Mouse (Mus musculus) adrenal gland, adult 2 months (tissue): ENCODE results near the gene Vmn1r7. TPM values are rescaled to one million over a fixed set of nuclear protein-coding genes. Genes with fewer than 3 reads are reported as not detected.
"Not testable (repeated sequence)": the region's sequence is repeated elsewhere in the genome, so short reads cannot be mapped to it uniquely, and the experiment has no call there.

ENCODE experiments used
- DNase-seq: peaks from one replicate; pipeline ENCODE4 v3.0.0; 2021
- long read RNA-seq: library from polyadenylated mRNA; stranded (forward); transcript quantifications from one replicate; pipeline ENCODE4 v2.0.0, GENCODE M21; 2021
- polyA plus RNA-seq: library from polyadenylated mRNA; depleted of rRNA; stranded (reverse); fragments of >200 nt; gene quantifications from 2 replicates; pipeline ENCODE4 v1.2.3, GENCODE M21; 2012; rRNA removed
- total RNA-seq, 2 experiments: library from RNA; stranded (reverse); gene quantifications; 2 replicates each; pipeline ENCODE4 v1.2.3; 2021

The Vmn1r7 gene
- total RNA-seq (not detected), polyA plus RNA-seq (not detected in 2 replicates)
- long read RNA-seq, result 0 reads

DNA sequence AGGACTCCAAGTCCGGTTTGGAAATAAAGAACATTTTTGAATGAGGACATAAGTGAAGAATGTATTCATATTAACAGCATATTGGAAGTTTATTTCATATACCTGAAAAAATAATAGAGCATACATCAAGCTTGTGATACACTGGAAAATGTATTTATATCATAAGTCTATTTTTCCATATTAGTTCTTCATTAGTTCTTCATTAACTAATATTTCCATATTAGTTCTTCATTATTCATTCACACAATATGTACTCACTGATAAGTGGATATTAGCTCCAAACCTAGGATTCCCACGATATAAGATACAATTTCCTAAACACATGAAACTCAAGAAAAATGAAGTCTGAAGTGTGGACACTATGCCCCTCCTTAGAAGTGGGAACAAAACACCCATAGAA is at the start of gene Vmn1r7:
Gene Vmn1r7, minus strand, starts transcription at position 101 of the 400 bp plus-strand sequence.
- not testable (repeated sequence) for DNase-seq

DNA sequence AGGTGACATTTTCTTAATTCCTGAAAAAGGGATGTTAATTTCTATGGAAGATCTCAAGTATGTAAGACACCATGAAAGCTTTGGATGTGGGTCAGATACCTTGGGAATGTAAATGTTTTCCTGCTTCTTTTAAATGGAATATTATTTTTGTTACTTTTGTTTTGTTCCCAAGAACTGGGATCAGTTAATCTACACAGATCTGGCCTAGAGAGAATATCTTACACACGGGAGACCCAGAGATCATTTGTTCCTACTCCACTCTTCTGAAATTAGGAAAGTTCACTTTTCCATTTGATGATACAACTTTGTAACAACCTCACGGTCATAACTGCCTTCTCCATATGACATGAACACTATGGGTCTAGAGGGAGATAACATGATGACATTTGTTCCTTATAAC is 41.4 kb upstream of the Vmn1r7 start, which contains the start of gene Vmn1r9:
Gene Vmn1r9, plus strand, starts transcription at position 301 of the 400 bp plus-strand sequence.
- no peak for DNase-seq

DNA sequence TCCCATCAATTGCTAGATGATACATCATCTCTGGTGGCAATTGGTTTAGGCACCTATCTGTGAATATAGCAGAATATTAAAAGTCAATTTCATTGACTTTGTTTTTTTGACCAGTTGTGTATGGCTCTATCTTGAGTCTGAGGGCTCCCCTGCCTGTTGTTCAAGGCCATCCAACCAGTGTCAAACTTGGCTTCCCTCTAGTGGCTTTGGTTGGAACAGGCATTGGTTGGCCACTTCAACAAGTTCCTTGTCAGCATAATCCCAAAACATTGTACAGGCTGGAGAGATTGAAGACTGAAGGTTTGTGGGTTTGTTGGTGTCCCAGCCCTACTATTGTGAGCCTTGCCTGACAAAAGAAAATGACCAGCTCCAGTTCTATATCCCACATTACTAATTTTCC is 38.6 kb upstream of the Vmn1r7 start:
- no peak for DNase-seq

DNA sequence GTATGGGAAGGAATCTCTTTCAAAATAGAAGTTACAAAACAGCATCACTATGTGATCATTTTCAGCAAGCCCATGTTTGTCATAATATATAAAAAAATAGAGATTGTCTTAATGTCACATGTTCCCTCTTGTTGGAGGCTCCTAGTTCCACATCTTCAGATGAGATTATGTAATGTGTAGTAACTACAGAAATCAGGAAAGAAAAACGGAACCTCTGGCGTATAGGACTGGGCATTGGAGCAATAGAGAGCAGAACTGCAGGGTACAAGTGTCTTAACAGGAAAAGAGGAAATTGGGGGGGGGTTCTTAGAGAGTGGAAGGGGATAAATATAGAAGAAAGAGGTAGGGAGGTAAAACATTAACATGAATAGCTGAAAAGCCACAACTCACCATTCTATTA is 9.6 kb upstream of the Vmn1r7 start:
- DNase-seq, result no peak

DNA sequence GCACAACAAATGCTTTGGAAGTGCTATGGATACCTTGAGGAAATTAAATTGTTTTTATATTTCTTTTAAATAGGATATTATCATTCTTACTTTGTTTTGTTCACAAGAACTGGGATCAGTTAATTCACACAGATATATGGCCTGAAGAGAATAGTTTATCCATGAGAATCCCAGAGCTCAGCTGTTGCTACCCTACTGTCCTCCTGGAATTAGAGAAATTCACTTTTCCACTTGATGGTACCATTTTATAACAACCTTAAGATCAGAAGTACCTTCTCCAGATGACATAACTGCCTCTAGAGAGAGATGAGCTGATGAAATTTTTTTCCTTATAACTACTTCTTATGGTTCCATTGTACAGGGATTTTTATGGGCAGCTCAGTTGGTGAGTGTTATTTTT is 6.9 kb upstream of the Vmn1r7 start, which contains the start of gene Vmn1r8:
Gene Vmn1r8, plus strand, starts transcription at position 301 of the 400 bp plus-strand sequence.
- no peak for DNase-seq

DNA sequence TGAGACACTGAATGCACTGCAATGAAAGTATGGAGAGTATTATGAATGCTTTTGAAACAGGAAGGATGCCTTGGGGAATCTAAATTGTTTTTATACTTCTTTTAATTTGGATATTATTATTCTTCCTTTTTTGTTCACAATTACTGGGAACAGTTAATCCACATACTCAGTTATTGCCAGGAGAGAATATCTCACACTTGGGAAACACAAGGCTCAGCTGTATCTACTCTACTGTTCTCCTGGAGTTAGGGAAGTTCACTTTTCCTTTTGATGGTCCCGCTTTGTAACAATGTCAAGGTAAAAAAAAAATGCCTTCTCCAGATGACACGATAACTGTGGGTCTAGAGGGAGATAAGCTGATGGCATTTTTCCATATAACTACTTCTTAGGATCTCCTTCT is 28.2 kb downstream of the Vmn1r7 start, which contains the start of gene Vmn1r6:
Gene Vmn1r6, plus strand, starts transcription at position 301 of the 400 bp plus-strand sequence.
- DNase-seq, result no peak

Other genes with a start within 250 kb of the Vmn1r7 start
- 10 to 100 TPM; 28.5 to 32.7 TPM for gene Kbtbd2, start 227.5 kb downstream of the Vmn1r7 start, total RNA-seq
- gene Kbtbd2, start 227.5 kb downstream of the Vmn1r7 start, polyA plus RNA-seq, result 3.0 and 4.3 TPM in 2 replicates
- gene Fkbp9, start 193.3 kb downstream of the Vmn1r7 start, total RNA-seq, result 10 to 100 TPM; 53.9 to 87.1 TPM
- 33.5 and 35.2 TPM in 2 replicates for gene Fkbp9, start 193.3 kb downstream of the Vmn1r7 start, polyA plus RNA-seq
- 10 to 100 TPM; 17.8 to 25.3 TPM for gene Nt5c3, start 101.4 kb downstream of the Vmn1r7 start, total RNA-seq
- gene Nt5c3, start 101.4 kb downstream of the Vmn1r7 start, polyA plus RNA-seq, result 5.6 and 15.5 TPM in 2 replicates
- under 1 TPM; 0.31 to 0.40 TPM for gene Vmn1r4, start 101.3 kb downstream of the Vmn1r7 start, total RNA-seq
- gene Vmn1r4, start 101.3 kb downstream of the Vmn1r7 start, polyA plus RNA-seq, result 0.04 and 0.07 TPM in 2 replicates
- not detected for gene Vmn1r5, start 55.1 kb downstream of the Vmn1r7 start, total RNA-seq
- not detected in 2 replicates for gene Vmn1r5, start 55.1 kb downstream of the Vmn1r7 start, polyA plus RNA-seq
- not detected for gene Vmn1r6, start 28.1 kb downstream of the Vmn1r7 start, total RNA-seq
- gene Vmn1r6, start 28.1 kb downstream of the Vmn1r7 start, polyA plus RNA-seq, result not detected in 2 replicates
- gene Vmn1r8, start 7.0 kb upstream of the Vmn1r7 start, total RNA-seq, result not detected
- gene Vmn1r8, start 7.0 kb upstream of the Vmn1r7 start, polyA plus RNA-seq, result not detected in 2 replicates
- not detected for gene Vmn1r9, start 41.5 kb upstream of the Vmn1r7 start, total RNA-seq
- not detected in 2 replicates for gene Vmn1r9, start 41.5 kb upstream of the Vmn1r7 start, polyA plus RNA-seq
- gene Vmn1r10, start 84.1 kb upstream of the Vmn1r7 start, total RNA-seq, result not detected
- gene Vmn1r10, start 84.1 kb upstream of the Vmn1r7 start, polyA plus RNA-seq, result not detected in 2 replicates
- gene Vmn1r11, start 108.1 kb upstream of the Vmn1r7 start, total RNA-seq, result not detected
- gene Vmn1r11, start 108.1 kb upstream of the Vmn1r7 start, polyA plus RNA-seq, result not detected in 2 replicates
- gene Vmn1r12, start 131.6 kb upstream of the Vmn1r7 start, total RNA-seq, result not detected
- not detected in 2 replicates for gene Vmn1r12, start 131.6 kb upstream of the Vmn1r7 start, polyA plus RNA-seq
- not detected for gene Vmn1r13, start 178.0 kb upstream of the Vmn1r7 start, total RNA-seq
- not detected in 2 replicates for gene Vmn1r13, start 178.0 kb upstream of the Vmn1r7 start, polyA plus RNA-seq
- not detected for gene Vmn1r14, start 206.4 kb upstream of the Vmn1r7 start, total RNA-seq
- gene Vmn1r14, start 206.4 kb upstream of the Vmn1r7 start, polyA plus RNA-seq, result not detected in 2 replicates
- not detected for gene Vmn1r15, start 232.6 kb upstream of the Vmn1r7 start, total RNA-seq
- not detected in 2 replicates for gene Vmn1r15, start 232.6 kb upstream of the Vmn1r7 start, polyA plus RNA-seq